Mouse (Mus musculus) lung, postnatal 0 days (tissue): ENCODE results near the gene Atrip. TPM values are rescaled to one million over a fixed set of nuclear protein-coding genes. Genes with fewer than 3 reads are reported as not detected.

ENCODE experiments used
- ATAC-seq: fragments of 200-750 bp; cut with Nextera tagmentation; 2 replicates; pipeline ENCODE4 v1.8.0; 2017; ENCODE audit warnings: moderate library complexity
- DNase-seq: peaks from one replicate; pipeline ENCODE4 v3.0.0-alpha.2; 2016; ENCODE audit warnings: low spot score
- H3K27ac ChIP-seq: fragments of 300-500 bp; sonication (generic); 2 replicates; pipeline ENCODE4 v1.5.1; 2014; ENCODE audit warnings: antibody characterized with exemption, mild to moderate bottlenecking, low read length, mixed read lengths
- H3K27me3 ChIP-seq: fragments of 300-500 bp; sonication (generic); replicated peaks from 2 replicates; pipeline ENCODE4 v1.6.1; 2014; ENCODE audit warnings: low read length, mixed read lengths; ENCODE audit not compliant: insufficient read depth
- H3K36me3 ChIP-seq: fragments of 300-500 bp; sonication (generic); 2 replicates; pipeline ENCODE4 v1.6.1; 2014; ENCODE audit warnings: low read length, mixed read lengths; ENCODE audit not compliant: insufficient read depth
- H3K4me1 ChIP-seq: fragments of 300-500 bp; sonication (generic); 2 replicates; pipeline ENCODE4 v1.6.1; 2014; ENCODE audit warnings: antibody characterized with exemption, low read depth, low read length, mixed read lengths; ENCODE audit not compliant: insufficient read depth
- H3K4me2 ChIP-seq: fragments of 300-500 bp; sonication (generic); replicated peaks from 2 replicates; pipeline ENCODE4 v1.6.1; 2014; ENCODE audit warnings: low read depth, mild to moderate bottlenecking, low read length, moderate library complexity, mixed read lengths
- H3K4me3 ChIP-seq: fragments of 300-500 bp; sonication (generic); 2 replicates; pipeline ENCODE4 v1.5.1; 2014; ENCODE audit warnings: low read depth, low read length
- H3K9ac ChIP-seq: fragments of 300-500 bp; sonication (generic); replicated peaks from 2 replicates; pipeline ENCODE4 v1.6.1; 2014; ENCODE audit warnings: low read depth, mild to moderate bottlenecking
- H3K9me3 ChIP-seq: fragments of 300-500 bp; sonication (generic); 2 replicates; pipeline ENCODE4 v1.6.1; 2016; ENCODE audit warnings: low read length, mixed read lengths
- CTCF ChIP-seq: IDR thresholded peaks from 2 replicates; pipeline ENCODE4 v1.5.1; 2016; ENCODE audit warnings: antibody characterized with exemption, mild to moderate bottlenecking
- EP300 ChIP-seq: IDR thresholded peaks from 2 replicates; pipeline ENCODE4 v1.6.1; 2016; ENCODE audit warnings: antibody characterized with exemption, mild to moderate bottlenecking, control low read depth
- WGBS: fragments of 180-500 bp; shearing (Covaris S2); extraction: QIAGEN DNeasy Blood & Tissue Kit; methylation state at CpG from one replicate; pipeline ENCODE4 v1.1.7; 2014; 5-methylcytosine and 5-hydroxymethylcytosine counted together
- polyA plus RNA-seq: library from polyadenylated mRNA; unstranded; fragments of >200 nt; fragmentation: Nextera tagmentation; extraction: Ambion mirVana; gene quantifications from 2 replicates; pipeline ENCODE4 v1.2.1, GENCODE M21; 2015

Gene Atrip
- polyA plus RNA-seq, 1 experiment from 2014 or later = 11.4 TPM

- no peak for ATAC-seq
- 87% methylated on average over 7 of the region's 7 CpGs for WGBS
- H3K36me3 ChIP-seq = no peaks in the 10 kb centered on the region
- no peak for DNase-seq
- TF ChIP-seq EP300 (no peak), CTCF (no peak)
- H3K27ac ChIP-seq = no peak overlapping the region
- H3K4me2 ChIP-seq = no peak overlapping the region
- no peaks in the 10 kb centered on the region for H3K27me3 ChIP-seq
- no peaks in the 10 kb centered on the region for H3K4me1 ChIP-seq
- no peaks in the 10 kb centered on the region for H3K9me3 ChIP-seq
- no peak overlapping the region for H3K4me3 ChIP-seq
- no peak overlapping the region for H3K9ac ChIP-seq
These were observed 42.9 kb downstream of the Atrip start for GRCm38 (mm10) chr9:109031001-109031400.

- 53% methylated on average over 3 of the region's 3 CpGs for WGBS
- no peak for DNase-seq
- no peak for TF ChIP-seq EP300
- no peak for TF ChIP-seq CTCF
These were observed 43.6 kb downstream of the Atrip start for GRCm38 (mm10) chr9:109030312-109030711.

GRCm38 (mm10) chr9:109028919-109029318 lies 45.0 kb downstream of the Atrip start:
- Histone ChIP-seq H3K4me3 (no peak overlapping the region), H3K27ac (no peak overlapping the region), H3K9me3 (no peaks in the 10 kb centered on the region), H3K36me3 (no peaks in the 10 kb centered on the region), H3K9ac (no peak overlapping the region), H3K4me1 (no peaks in the 10 kb centered on the region), H3K27me3 (no peaks in the 10 kb centered on the region), H3K4me2 (no peak overlapping the region)
- WGBS = 74% methylated on average over 5 of the region's 5 CpGs
- ATAC-seq = no peak
- no peak for DNase-seq
- TF ChIP-seq EP300 (no peak), CTCF (no peak)

More at GRCm38 (mm10) chr9:109030312-109030711, 43.6 kb downstream of the Atrip start:
- Histone ChIP-seq H3K9ac (no peak overlapping the region), H3K4me3 (no peak overlapping the region), H3K36me3 (no peaks in the 10 kb centered on the region), H3K9me3 (no peaks in the 10 kb centered on the region), H3K4me2 (no peak overlapping the region), H3K4me1 (no peaks in the 10 kb centered on the region), H3K27me3 (no peaks in the 10 kb centered on the region), H3K27ac (no peak overlapping the region)
- no peak for ATAC-seq

GRCm38 (mm10) chr9:109028421-109028820 lies 45.5 kb downstream of the Atrip start:
- no peak overlapping the region for H3K9ac ChIP-seq
- 79% methylated on average over 3 of the region's 3 CpGs for WGBS
- no peak for DNase-seq

DNA sequence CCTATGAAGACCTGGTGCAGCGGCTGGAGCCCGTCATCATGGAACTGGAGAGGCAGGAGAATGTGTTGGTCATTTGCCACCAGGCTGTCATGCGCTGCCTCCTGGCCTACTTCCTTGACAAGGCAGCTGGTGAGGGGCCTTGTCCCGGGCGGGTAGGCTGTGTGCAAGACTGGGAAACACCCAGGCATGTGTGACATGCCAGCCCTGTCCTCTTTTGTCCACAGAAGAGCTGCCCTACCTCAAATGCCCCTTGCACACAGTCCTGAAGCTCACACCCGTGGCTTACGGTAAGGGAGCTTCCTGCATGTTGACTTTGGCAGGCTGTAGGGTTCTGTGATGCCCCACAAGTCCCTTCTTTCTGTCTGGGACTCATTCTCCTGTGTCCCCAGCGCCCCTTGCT lies 46.4 kb downstream of the Atrip start:
- 59% methylated on average over 8 of the region's 8 CpGs for WGBS
- no peak overlapping the region for H3K9ac ChIP-seq
- no peak for TF ChIP-seq CTCF
- no peak for TF ChIP-seq EP300
- no peak overlapping the region for H3K4me2 ChIP-seq
- no peaks in the 10 kb centered on the region for H3K9me3 ChIP-seq
- no peak overlapping the region for H3K4me3 ChIP-seq
- no peaks in the 10 kb centered on the region for H3K4me1 ChIP-seq
- no peak overlapping the region for H3K27ac ChIP-seq
- H3K36me3 ChIP-seq = no peaks in the 10 kb centered on the region
- no peaks in the 10 kb centered on the region for H3K27me3 ChIP-seq
- ATAC-seq (no peak), DNase-seq (no peak)

More at GRCm38 (mm10) chr9:109028421-109028820, 45.5 kb downstream of the Atrip start:
- Histone ChIP-seq H3K9me3 (no peaks in the 10 kb centered on the region), H3K27ac (no peak overlapping the region), H3K4me2 (no peak overlapping the region), H3K4me1 (no peaks in the 10 kb centered on the region), H3K4me3 (no peak overlapping the region), H3K36me3 (no peaks in the 10 kb centered on the region), H3K27me3 (no peaks in the 10 kb centered on the region)
- TF ChIP-seq EP300 (no peak), CTCF (no peak)
- ATAC-seq = no peak

GRCm38 (mm10) chr9:109022866-109023685 lies 50.8 kb downstream of the Atrip start:
- peak; percentile 53 for DNase-seq
- H3K9ac ChIP-seq = no peak overlapping the region

More at GRCm38 (mm10) chr9:109022866-109023685, 50.8 kb downstream of the Atrip start:
- 74% methylated on average over 17 of the region's 17 CpGs for WGBS
- H3K27me3 ChIP-seq = no peaks in the 10 kb centered on the region
- 0 out of 2 replicates have a peak, but pooled peaks have one; percentile 20 for TF ChIP-seq EP300
- no peak for TF ChIP-seq CTCF
- no peaks in the 10 kb centered on the region for H3K9me3 ChIP-seq
- H3K4me3 ChIP-seq = no peak overlapping the region
- no peak for ATAC-seq
- H3K4me2 ChIP-seq = no peak overlapping the region
- H3K36me3 ChIP-seq = no peaks in the 10 kb centered on the region
- H3K4me1 ChIP-seq = no peaks in the 10 kb centered on the region
- H3K27ac ChIP-seq = no peak overlapping the region
